Mouse (Mus musculus): ENCODE measurements around the gene Tbc1d15. TPM values are rescaled to one million over a fixed set of nuclear protein-coding genes. Genes with fewer than 3 reads are reported as not detected.

Gene Tbc1d15
- polyA plus RNA-seq, 1 experiment from 2014 or later = 52.5 TPM

DNA sequence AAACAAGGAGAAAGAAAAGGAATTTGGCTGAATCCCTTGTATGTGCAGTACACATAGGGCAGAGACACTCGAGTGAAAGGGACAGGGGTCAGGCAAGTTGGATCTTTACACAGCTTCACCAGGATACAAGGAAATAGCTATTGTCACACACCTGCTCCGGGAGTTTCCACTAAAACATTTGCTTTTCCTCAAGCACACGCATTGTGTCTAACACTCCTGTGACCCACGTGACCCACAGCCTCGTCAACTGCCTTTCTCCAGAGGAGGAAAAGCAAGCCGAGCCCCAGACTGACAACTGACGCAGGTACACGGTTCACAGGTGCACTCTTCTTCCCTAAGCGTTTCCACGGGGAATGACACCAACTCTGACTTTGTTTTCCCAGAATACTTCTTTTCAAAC lies 32.9 kb upstream of the Tbc1d15 start:
- H3K27ac ChIP-seq (ENCODE audit: low read depth, low read length) = no peak overlapping the region
- no peak overlapping the region for H3K9ac ChIP-seq (ENCODE audit: low read length)
- H3K27me3 ChIP-seq (ENCODE audit: control insufficient read depth, insufficient read depth, low read length) = no peaks in the 10 kb centered on the region
- H3K4me1 ChIP-seq (ENCODE audit: control insufficient read depth, insufficient read depth, low read length) = no peaks in the 10 kb centered on the region
- H3K36me3 ChIP-seq (ENCODE audit: control insufficient read depth, insufficient read depth, low read length) = 0 out of 2 replicates have a peak, but pooled peaks cover 4% of the 10 kb centered on the region
- DNase-seq (ENCODE audit: low spot score, missing footprints) = no peak
- ATAC-seq (ENCODE audit: low FRiP score) = no peak
- no peak overlapping the region for H3K4me2 ChIP-seq
- 81% methylated on average over 10 of the region's 10 CpGs for WGBS
- no peak overlapping the region for H3K4me3 ChIP-seq (ENCODE audit: low read depth, low read length)
- H3K9me3 ChIP-seq (ENCODE audit: control insufficient read depth, low read length) = no peaks in the 10 kb centered on the region

DNA sequence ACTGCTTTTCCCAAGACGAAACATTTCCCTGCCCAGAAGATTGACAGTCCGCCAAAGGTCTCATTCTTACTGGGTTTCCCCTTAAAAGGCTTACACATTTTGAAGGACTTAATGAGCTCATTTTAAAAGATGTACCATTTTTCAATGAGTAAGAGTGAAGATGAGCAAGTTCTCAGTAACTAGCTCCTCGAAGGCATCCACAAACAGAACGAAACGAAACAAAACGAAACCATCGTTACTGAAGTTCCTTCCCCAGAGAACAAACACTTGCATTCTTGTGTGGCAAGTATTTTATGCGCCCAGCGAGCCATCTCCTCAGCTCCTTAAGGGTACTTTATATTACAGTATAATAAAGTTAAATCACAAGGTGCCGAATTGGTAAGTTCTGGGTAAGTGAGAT lies 30.1 kb upstream of the Tbc1d15 start:
- Histone ChIP-seq H3K36me3 (ENCODE audit: control insufficient read depth, insufficient read depth, low read length) (no peaks in the 10 kb centered on the region), H3K9me3 (ENCODE audit: control insufficient read depth, low read length) (no peaks in the 10 kb centered on the region), H3K4me3 (ENCODE audit: low read depth, low read length) (no peak overlapping the region), H3K9ac (ENCODE audit: low read length) (no peak overlapping the region), H3K4me1 (ENCODE audit: control insufficient read depth, insufficient read depth, low read length) (no peaks in the 10 kb centered on the region), H3K27ac (ENCODE audit: low read depth, low read length) (no peak overlapping the region), H3K27me3 (ENCODE audit: control insufficient read depth, insufficient read depth, low read length) (no peaks in the 10 kb centered on the region), H3K4me2 (no peak overlapping the region)
- no peak for ATAC-seq (ENCODE audit: low FRiP score)
- WGBS = 91% methylated on average over 10 of the region's 10 CpGs
- no peak for DNase-seq (ENCODE audit: low spot score, missing footprints)

DNA sequence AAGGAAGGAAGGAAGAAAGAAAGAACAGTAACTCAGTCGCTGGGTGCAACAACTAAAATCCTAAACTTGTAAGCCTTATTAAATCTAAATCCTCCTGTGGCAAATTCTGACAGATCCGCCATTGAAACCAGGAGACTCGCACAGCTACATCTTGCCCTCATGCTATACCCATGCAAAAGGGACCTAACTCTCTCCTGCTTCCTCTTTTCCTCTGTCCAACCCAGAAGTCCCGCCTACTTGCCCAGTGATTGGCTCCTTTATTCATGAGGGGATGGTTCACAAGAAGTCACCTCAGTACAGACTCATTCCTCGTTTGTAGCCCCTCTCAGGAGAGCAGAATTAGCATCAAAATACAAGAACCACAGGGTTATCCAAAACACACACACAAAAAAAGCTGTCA lies 20.4 kb upstream of the Tbc1d15 start:
- H3K36me3 ChIP-seq (ENCODE audit: control insufficient read depth, insufficient read depth, low read length) = no peaks in the 10 kb centered on the region
- H3K27ac ChIP-seq (ENCODE audit: low read depth, low read length) = no peak overlapping the region
- no peaks in the 10 kb centered on the region for H3K9me3 ChIP-seq (ENCODE audit: control insufficient read depth, low read length)
- H3K4me2 ChIP-seq = no peak overlapping the region
- H3K27me3 ChIP-seq (ENCODE audit: control insufficient read depth, insufficient read depth, low read length) = no peaks in the 10 kb centered on the region
- H3K9ac ChIP-seq (ENCODE audit: low read length) = no peak overlapping the region
- DNase-seq (ENCODE audit: low spot score, missing footprints) (no peak), ATAC-seq (ENCODE audit: low FRiP score) (no peak)
- H3K4me3 ChIP-seq (ENCODE audit: low read depth, low read length) = no peak overlapping the region
- 59% methylated on average over 5 of the region's 5 CpGs for WGBS
- H3K4me1 ChIP-seq (ENCODE audit: control insufficient read depth, insufficient read depth, low read length) = no peaks in the 10 kb centered on the region

DNA sequence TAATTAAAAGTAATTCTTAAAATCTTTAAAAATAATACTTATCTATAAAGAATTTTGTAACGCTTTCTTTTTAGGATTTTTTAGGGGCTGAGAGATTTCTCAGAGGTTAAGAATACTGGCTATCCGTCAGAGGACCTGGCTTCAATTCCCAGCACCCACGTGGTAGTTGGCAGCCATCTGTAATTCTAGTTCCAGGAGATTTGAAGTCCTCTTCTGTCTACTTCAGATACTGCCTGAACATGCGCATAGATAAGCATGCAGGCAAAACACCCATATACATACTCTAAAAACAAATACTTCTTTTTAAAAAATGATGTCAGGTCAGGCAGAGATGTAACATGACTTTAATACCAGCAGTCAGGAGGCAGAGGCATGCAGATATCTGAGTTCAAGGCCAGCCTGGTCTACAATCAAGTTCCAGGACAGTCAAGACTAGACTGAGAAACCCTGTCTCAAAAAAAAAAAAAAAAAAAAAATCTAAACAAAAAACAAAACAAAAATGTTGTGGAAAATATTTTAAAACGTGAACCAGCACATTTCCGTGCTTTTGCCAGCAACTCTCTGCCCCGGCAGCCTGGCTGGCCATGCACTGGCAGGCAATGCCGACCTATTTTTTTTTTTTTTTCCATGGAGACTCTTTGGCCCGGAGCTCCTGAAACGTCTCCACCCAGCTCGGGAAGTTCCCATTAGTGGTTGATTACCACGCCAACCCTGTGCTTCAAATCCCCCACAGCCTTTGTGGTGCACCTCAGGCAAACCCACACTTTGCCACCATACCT lies 19.5 kb upstream of the Tbc1d15 start:
- Histone ChIP-seq H3K4me1 (ENCODE audit: control insufficient read depth, insufficient read depth, low read length) (no peaks in the 10 kb centered on the region), H3K4me2 (no peak overlapping the region), H3K9ac (ENCODE audit: low read length) (no peak overlapping the region), H3K27me3 (ENCODE audit: control insufficient read depth, insufficient read depth, low read length) (no peaks in the 10 kb centered on the region), H3K4me3 (ENCODE audit: low read depth, low read length) (no peak overlapping the region), H3K36me3 (ENCODE audit: control insufficient read depth, insufficient read depth, low read length) (no peaks in the 10 kb centered on the region), H3K27ac (ENCODE audit: low read depth, low read length) (no peak overlapping the region), H3K9me3 (ENCODE audit: control insufficient read depth, low read length) (no peaks in the 10 kb centered on the region)
- DNase-seq (ENCODE audit: low spot score, missing footprints) = no peak
- ATAC-seq (ENCODE audit: low FRiP score) = no peak
- 90% methylated on average over 12 of the region's 12 CpGs for WGBS

DNA sequence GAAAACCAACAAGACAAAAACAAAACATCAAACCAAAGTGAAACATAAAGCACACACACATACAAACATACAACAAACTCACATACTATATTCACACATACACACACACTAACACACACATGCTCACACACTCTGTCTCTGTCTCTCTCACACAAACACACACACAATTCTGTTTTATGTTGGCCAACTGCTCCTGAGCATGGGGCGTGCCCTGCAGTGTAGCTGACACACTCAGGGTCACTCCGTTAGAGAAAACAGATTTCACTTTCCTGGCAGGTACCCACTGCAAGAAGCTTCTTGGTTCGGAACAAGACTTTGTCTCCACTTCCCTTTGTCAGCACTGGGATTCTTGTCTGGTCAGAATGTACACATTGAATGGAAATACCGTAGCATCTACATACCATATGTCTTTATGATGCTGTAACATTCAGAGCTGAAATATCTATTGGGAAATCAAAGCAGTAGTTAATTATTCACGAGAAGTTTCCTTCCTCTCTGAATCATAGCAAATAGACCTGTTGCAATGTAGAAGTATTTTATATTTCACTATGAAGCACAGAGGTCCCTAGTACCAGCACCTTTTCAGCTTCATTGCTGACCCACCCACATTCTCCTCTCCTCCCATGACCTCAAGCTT lies 11.8 kb upstream of the Tbc1d15 start:
- H3K4me1 ChIP-seq (ENCODE audit: control insufficient read depth, insufficient read depth, low read length) = no peaks in the 10 kb centered on the region
- no peak overlapping the region for H3K4me2 ChIP-seq
- 84% methylated on average over 5 of the region's 5 CpGs for WGBS
- no peaks in the 10 kb centered on the region for H3K36me3 ChIP-seq (ENCODE audit: control insufficient read depth, insufficient read depth, low read length)
- DNase-seq (ENCODE audit: low spot score, missing footprints) = no peak
- no peak overlapping the region for H3K9ac ChIP-seq (ENCODE audit: low read length)
- H3K4me3 ChIP-seq (ENCODE audit: low read depth, low read length) = no peak overlapping the region
- H3K27me3 ChIP-seq (ENCODE audit: control insufficient read depth, insufficient read depth, low read length) = no peaks in the 10 kb centered on the region
- H3K27ac ChIP-seq (ENCODE audit: low read depth, low read length) = no peak overlapping the region
- no peaks in the 10 kb centered on the region for H3K9me3 ChIP-seq (ENCODE audit: control insufficient read depth, low read length)
- no peak for ATAC-seq (ENCODE audit: low FRiP score)

DNA sequence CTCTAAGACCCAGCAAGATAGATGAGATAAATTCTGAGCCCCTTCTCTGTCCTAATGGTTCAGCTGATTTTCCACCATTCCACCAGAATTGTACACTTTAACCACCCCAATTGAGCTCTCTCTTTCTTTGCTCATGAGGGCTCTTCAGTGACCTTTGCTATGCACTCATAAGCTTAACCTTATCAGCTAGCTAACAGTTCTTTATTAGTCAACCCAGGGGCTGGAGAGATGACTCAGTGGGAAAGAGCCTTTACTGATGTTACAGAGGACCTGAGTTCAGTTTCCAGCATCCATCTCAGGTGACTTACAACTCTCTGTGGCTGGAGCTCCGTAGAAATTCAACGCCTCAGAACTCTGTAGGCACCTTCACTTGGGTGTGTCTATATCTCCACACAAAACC lies 11.0 kb upstream of the Tbc1d15 start:
- Histone ChIP-seq H3K36me3 (ENCODE audit: control insufficient read depth, insufficient read depth, low read length) (no peaks in the 10 kb centered on the region), H3K27me3 (ENCODE audit: control insufficient read depth, insufficient read depth, low read length) (no peaks in the 10 kb centered on the region), H3K4me3 (ENCODE audit: low read depth, low read length) (no peak overlapping the region), H3K9me3 (ENCODE audit: control insufficient read depth, low read length) (no peaks in the 10 kb centered on the region), H3K4me1 (ENCODE audit: control insufficient read depth, insufficient read depth, low read length) (no peaks in the 10 kb centered on the region), H3K9ac (ENCODE audit: low read length) (no peak overlapping the region), H3K27ac (ENCODE audit: low read depth, low read length) (no peak overlapping the region), H3K4me2 (no peak overlapping the region)
- ATAC-seq (ENCODE audit: low FRiP score) (no peak), DNase-seq (ENCODE audit: low spot score, missing footprints) (no peak)
- WGBS = 87% methylated on average over 2 of the region's 2 CpGs

DNA sequence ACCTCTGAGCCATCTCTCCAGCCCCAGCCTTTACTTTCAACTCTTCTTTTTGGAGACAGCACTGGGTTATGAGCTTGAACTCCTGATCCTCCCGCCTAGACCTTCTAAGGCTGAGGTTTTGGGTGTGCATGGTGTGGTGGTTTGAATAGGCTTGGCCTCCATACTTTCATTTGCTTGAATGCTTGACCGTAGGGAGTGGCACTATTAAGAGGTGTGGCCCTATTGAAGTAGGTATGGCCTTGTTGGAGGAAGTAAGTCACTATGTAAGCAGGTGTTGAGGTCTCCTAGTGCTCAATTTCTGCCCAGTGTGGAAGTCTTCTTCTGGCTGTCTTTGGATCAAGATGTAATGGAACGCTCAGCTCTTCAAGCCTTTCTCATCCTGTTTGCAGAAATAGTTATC lies 10.2 kb upstream of the Tbc1d15 start:
- Histone ChIP-seq H3K4me2 (no peak overlapping the region), H3K4me3 (ENCODE audit: low read depth, low read length) (no peak overlapping the region), H3K9ac (ENCODE audit: low read length) (no peak overlapping the region), H3K27ac (ENCODE audit: low read depth, low read length) (no peak overlapping the region), H3K4me1 (ENCODE audit: control insufficient read depth, insufficient read depth, low read length) (no peaks in the 10 kb centered on the region), H3K9me3 (ENCODE audit: control insufficient read depth, low read length) (no peaks in the 10 kb centered on the region), H3K27me3 (ENCODE audit: control insufficient read depth, insufficient read depth, low read length) (no peaks in the 10 kb centered on the region), H3K36me3 (ENCODE audit: control insufficient read depth, insufficient read depth, low read length) (no peaks in the 10 kb centered on the region)
- WGBS = 86% methylated on average over 3 of the region's 3 CpGs
- ATAC-seq (ENCODE audit: low FRiP score) = no peak
- DNase-seq (ENCODE audit: low spot score, missing footprints) = no peak

DNA sequence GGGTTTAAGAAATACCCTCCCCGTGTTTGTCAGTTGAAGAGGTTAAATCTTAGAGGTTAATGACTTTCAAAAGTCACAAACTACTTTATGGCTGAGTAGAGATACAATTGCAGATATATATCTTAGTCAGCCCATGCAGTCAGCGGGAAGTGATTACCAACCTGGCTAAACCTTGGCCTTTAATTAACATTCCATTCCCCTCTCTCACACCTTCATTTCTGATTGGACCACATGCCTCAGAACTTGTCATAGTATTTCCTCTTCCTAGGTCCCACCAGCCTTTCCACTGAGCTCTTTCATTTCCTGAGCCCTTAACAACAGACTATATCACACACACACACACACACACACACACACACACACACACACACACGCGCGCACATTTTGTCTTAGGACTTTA lies 4.9 kb upstream of the Tbc1d15 start:
- DNase-seq (ENCODE audit: low spot score, missing footprints) = no peak
- Histone ChIP-seq H3K4me1 (ENCODE audit: control insufficient read depth, insufficient read depth, low read length) (peaks cover 7% of the 10 kb centered on the region; the same call in 1 of the 2 replicates), H3K9me3 (ENCODE audit: control insufficient read depth, low read length) (no peaks in the 10 kb centered on the region), H3K4me3 (ENCODE audit: low read depth, low read length) (no peak overlapping the region), H3K4me2 (no peak overlapping the region), H3K27me3 (ENCODE audit: control insufficient read depth, insufficient read depth, low read length) (no peaks in the 10 kb centered on the region), H3K36me3 (ENCODE audit: control insufficient read depth, insufficient read depth, low read length) (no peaks in the 10 kb centered on the region), H3K27ac (ENCODE audit: low read depth, low read length) (no peak overlapping the region), H3K9ac (ENCODE audit: low read length) (no peak overlapping the region)
- WGBS = 83% methylated on average over 5 of the region's 5 CpGs
- ATAC-seq (ENCODE audit: low FRiP score) = no peak

DNA sequence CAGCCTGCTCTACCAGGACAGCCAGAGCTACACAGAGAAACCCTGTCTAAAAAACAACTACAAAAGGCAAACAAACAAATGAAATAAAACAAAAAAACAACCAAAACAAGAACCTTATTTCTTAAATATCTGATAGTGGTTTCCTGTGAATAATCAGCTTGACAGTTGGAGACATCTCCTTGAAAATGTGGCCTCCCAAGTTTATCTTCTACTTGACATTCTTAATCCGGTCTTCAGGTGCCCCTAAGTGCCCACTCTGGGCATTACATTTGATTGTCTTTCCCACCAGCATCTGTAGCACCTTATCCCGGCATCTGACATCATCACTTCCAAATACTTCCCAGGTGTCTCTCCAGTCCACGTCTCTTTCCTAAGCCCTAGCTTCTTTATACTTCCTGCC lies 2.3 kb upstream of the Tbc1d15 start:
- 81% methylated on average over 3 of the region's 3 CpGs for WGBS
- Histone ChIP-seq H3K27me3 (ENCODE audit: control insufficient read depth, insufficient read depth, low read length) (no peaks in the 10 kb centered on the region), H3K4me1 (ENCODE audit: control insufficient read depth, insufficient read depth, low read length) (peaks cover 11% of the 10 kb centered on the region), H3K9me3 (ENCODE audit: control insufficient read depth, low read length) (no peaks in the 10 kb centered on the region), H3K9ac (ENCODE audit: low read length) (no peak overlapping the region), H3K36me3 (ENCODE audit: control insufficient read depth, insufficient read depth, low read length) (no peaks in the 10 kb centered on the region), H3K27ac (ENCODE audit: low read depth, low read length) (no peak overlapping the region), H3K4me3 (ENCODE audit: low read depth, low read length) (no peak overlapping the region), H3K4me2 (no peak overlapping the region)
- ATAC-seq (ENCODE audit: low FRiP score) (no peak), DNase-seq (ENCODE audit: low spot score, missing footprints) (no peak)

Measured in midbrain, embryonic 11.5 days (tissue).